Mouse (Mus musculus) thymus, postnatal 4 days (tissue): ENCODE measurements at regions not wholly inside any gene's neighbourhood (a gene's known extent, or its start where the extent isn't known, plus 50 kb on each side); places are given as distances from the start of the nearest gene placed in this dataset.

ENCODE experiments used
- DNase-seq: peaks from one replicate; pipeline ENCODE4 v3.0.0; 2021

GRCm38 (mm10) chr4:31727498-31728148 lies 236.3 kb upstream of the Map3k7 start:
- no peak for DNase-seq

DNA sequence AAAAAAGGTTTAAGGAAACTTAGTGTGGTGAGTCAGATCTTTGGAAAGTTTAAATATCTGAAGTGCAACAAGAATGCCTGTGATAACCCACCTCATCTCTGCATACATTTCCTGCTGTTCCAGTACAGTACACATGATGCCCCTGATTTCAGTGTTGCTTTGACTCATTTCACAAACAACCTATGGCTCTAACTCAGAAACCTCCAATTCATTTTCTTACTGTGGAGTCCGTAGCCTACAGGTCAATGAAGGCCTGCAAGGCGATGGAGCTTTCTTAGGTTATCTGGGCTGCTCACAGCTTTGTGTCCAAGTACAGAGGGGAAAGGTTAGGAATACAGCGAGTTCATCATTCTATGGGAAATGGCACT lies 235.8 kb upstream of the Map3k7 start:
- DNase-seq: no peak

- no peak for DNase-seq
These were observed 220.1 kb upstream of the Map3k7 start for GRCm38 (mm10) chr4:31743776-31744175.

GRCm38 (mm10) chr4:31744431-31744830 lies 219.5 kb upstream of the Map3k7 start:
- DNase-seq: no peak

GRCm38 (mm10) chr4:31753677-31754312 lies 210.1 kb upstream of the Map3k7 start:
- no peak for DNase-seq

DNA sequence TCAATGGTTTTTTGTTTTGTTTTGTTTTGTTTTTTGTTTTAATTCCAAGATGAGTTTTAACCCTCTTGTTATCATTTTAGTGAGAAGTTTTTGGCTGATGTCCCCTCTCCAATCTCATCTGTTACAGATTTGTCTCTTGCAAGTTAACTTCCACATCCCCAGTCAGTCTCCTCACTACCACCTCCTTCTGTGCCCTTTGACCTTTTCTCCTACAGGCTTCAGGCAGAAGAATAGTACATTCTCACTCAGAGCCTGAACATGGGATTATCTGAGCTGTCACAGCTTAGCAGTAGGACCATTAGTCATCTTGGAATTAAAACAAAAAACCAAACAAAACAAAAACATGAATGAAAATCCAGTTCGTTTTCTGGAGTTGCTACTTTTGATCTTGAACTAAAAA lies 206.8 kb upstream of the Map3k7 start:
- no peak for DNase-seq

DNA sequence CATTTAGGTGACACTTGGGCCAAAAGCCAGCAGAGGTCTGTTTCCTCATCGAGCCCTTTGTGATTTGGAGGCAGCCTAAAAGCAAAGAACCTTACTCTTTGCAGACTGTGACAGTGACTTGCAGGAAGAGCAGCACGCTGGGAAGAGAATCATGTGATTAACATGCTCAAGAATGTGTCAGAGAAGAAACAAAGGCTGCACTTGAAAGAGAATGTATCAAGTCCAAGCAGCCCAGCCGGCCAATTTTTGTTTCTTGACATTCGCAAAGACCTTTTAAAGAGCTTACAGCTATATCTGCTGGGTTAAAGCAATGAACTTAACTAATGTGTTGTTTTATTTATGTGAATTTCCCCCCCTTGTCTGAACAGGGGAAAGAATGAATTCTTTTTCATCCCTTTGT lies 203.8 kb upstream of the Map3k7 start:
- DNase-seq: no peak

GRCm38 (mm10) chr4:31762199-31762598 lies 201.7 kb upstream of the Map3k7 start:
- no peak for DNase-seq

GRCm38 (mm10) chr4:31768026-31768626 lies 195.8 kb upstream of the Map3k7 start:
- DNase-seq: no peak

- DNase-seq: no peak
These were observed 194.6 kb upstream of the Map3k7 start for GRCm38 (mm10) chr4:31769325-31769724.

DNA sequence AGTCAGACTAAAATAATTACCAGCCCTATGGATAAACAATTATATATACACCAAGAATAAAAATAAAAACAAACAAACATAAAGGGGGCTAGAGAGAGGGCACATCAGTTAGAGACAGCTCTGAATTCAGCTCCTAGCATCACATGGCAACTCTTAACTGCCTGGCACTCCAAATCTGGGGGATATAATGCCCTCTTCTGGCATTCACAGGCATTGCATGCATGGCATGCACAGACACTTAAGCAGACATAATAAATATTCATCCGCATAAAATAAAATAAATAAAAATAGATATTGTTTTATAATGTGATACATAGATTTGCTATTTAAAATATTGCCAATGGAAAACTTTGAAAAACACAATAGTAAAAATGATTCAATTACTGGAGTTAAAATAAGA lies 177.6 kb upstream of the Map3k7 start:
- no peak for DNase-seq

DNA sequence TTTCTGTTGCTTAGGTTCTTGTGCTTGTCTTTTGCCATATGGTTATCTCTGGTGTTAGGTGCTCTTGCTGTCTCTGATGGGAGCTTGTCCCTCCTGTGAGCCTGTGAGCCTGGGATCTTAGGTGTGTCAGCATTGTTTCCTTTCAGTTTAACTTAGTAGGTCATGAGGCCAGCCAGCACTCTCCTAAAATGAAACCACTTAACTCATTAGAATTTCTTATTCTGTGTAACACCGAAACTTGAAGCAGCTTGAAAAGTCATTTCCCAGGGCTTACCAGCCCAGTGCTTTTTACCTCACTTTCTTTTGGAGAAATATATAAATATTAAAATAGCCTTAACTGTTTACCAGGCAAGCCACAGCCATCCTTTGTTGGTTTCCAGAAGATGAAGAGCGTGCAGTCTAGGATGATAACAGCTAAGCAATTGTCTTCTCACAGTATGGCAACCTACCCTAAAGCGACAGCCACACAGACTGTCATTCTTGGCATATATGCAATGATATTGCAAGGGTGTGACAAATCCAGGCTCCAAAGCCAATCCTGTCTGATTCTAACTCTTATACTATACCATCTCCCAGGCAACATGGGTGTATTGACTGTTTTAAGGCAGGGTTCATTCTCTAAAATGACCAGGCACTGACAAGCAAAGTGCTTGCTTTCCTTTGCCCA lies 146.2 kb upstream of the Map3k7 start:
- DNase-seq: no peak

DNA sequence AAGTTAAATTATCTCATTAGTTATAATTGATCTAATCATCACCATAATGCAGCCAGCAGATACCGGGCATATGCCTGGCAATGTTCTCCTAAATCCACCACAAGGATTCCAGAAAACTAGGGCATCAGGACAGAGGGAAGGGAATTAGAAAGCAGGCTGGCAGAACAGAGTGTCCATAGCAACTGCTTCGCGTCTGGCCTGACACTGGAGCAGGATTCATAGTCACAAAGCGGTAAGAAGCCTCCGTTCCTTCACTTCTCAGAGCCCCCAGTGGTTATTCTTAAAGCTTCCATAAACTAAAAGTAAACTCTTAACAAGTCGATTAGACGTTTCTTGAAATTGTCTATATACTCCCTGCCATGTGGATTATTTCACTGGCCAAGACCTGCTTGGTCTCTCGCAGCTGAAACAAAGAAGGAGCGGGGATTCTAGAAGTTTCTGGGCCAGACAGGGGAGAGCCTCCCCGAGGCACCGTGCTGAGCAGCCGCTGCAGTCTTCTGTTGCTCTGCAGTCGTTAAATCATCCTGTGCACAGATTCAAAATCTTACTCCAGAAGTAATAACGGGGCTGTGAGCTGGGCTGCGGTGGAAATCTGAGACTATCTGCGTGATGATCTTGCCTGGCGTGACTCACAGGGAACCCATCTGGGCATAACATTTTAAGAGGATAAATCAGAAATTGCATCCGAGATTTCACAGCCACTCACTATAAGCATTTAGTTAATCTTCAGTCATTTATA lies 144.2 kb upstream of the Map3k7 start:
- DNase-seq: no peak

DNA sequence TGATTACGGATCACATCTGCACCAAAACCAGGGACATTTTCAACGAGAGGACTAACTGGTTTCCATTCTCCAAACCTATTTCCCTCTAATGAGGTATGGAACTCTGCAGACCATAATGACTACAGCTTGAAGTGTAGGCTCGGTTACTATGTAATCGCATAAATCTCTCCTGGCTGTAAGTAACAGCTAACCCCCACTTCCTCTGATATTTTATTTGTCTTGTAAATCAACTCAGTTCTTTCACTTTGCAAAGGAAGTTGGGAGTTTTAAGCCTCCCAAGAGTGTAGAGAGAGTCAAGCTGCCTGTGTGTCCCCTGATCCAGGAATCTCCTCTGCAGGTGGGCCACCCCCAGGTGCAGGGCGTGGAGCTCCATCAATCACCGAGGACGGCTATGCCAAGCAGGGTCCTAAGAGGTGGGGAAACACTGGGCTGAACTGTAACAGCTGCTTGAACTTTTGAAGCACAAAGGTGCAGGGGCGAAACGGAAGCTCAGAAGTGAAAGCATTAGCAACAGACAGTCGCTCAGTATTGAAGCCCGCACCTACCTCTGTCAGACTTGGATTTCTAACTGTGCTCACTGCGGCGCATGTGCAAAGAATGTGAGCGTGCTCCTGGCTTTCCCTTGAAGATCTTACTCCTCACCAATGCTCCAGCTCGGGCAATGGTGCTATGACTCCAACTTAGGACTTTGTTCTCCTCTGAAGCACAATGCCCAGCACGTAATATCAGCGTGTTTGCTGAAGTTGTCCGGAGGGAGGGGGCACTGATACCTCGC lies 140.1 kb upstream of the Map3k7 start:
- DNase-seq: peak; percentile 38

GRCm38 (mm10) chr4:31824518-31825437 lies 139.1 kb upstream of the Map3k7 start:
- DNase-seq: peak; percentile 12

- DNase-seq: no peak
These were observed 138.5 kb upstream of the Map3k7 start for GRCm38 (mm10) chr4:31825438-31825830.

DNA sequence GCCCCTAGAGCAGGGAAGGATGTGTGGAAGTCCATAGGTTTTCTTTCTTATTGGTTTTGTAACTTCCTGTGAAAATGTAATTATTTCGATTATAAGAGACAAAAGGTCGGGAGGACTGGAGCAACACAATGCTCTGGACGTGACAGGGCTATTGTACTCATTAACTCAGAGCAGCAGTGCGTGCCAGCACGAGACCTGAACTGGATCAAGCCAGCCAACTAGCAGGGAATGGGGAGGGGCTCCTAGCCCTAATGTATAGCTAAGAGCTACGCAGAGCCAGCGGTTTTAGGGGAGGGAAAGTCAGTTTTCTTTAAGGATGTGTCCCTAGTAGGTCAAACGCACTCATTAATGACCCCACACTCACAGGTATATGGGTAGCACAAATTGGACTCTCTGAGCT lies 137.2 kb upstream of the Map3k7 start:
- no peak for DNase-seq

GRCm38 (mm10) chr4:31827266-31827665 lies 136.6 kb upstream of the Map3k7 start:
- peak; percentile 57 for DNase-seq

DNA sequence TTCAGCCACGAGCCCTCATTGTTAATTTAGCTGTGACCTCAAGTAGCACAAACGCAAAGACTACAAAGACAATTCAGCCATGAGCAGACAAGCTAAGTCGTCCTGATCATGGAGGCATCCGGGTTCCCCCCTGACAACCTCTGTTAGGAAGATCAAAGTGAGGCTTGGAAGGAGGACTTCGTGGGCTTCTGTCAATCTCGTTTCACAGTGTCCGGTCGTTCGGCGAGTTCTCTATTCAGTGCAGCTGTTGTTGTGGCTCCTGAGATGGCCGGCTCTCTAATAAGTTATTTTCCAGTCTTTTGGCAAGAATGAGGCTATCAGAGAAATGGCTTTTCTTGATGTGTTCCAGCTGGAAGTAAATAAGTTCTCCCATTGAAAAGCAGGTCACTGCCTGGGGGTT lies 133.7 kb upstream of the Map3k7 start:
- DNase-seq: no peak

DNA sequence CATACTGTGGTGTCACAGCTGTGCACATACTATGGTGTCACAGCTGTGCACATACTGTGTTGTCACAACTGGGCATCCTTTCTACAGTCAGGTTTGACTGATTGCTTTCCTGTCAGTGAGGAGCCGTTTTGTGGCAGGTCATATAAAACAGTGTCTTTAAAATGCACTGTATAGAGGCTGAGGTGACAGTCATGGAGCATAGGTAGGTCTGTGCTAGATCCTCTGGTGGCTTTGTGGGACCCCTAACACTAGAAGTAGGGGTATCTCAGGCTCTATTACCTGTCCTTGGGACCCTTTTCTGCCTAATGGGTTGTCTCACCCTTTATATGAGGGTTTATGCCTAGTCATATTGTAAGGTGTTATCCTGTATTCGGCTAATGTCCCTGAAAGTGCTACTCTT lies 132.4 kb upstream of the Map3k7 start:
- DNase-seq: no peak

DNA sequence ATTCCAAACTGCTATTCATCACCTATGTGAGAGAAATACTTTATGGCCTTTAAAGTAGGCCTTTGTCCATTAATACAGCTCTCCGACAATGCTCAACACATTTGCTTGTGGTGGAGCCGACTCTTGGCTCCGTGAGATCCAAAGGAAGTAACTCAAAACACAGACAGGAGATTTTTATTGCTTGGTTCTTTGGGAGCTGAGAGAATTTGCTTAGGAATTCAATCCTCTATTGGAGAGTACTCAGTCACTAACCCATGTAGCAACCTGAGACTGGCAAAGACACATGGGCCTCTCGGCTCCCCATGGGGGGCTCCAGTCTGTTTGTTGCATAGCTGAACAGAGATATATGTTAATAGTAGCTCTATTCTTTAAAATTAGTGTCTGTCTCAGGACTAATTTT lies 130.1 kb upstream of the Map3k7 start:
- no peak for DNase-seq
